Mouse (Mus musculus) small intestine, adult 2 months (tissue): ENCODE measurements at regions not wholly inside any gene's neighbourhood (a gene's known extent, or its start where the extent isn't known, plus 50 kb on each side); places are given as distances from the start of the nearest gene placed in this dataset.

Experiments used
- H3K27ac ChIP-seq: fragments of 200-500 bp; 2 replicates; pipeline ENCODE4 v1.5.1; 2012; ENCODE audit warnings: low read depth, low read length, control low read depth, inconsistent platforms; ENCODE audit not compliant: insufficient read depth
- H3K27me3 ChIP-seq: fragments of 200-500 bp; 2 replicates; pipeline ENCODE4 v1.6.1; 2012; ENCODE audit warnings: mild to moderate bottlenecking, moderate library complexity, low read length, inconsistent platforms; ENCODE audit not compliant: control insufficient read depth, insufficient read depth
- H3K36me3 ChIP-seq: fragments of 200-500 bp; 2 replicates; pipeline ENCODE4 v1.6.1; 2012; ENCODE audit warnings: mild to moderate bottlenecking, low read length, control low read depth, inconsistent platforms; ENCODE audit not compliant: control insufficient read depth, insufficient read depth
- H3K4me1 ChIP-seq: fragments of 200-500 bp; 2 replicates; pipeline ENCODE4 v1.6.1; 2012; ENCODE audit warnings: low read length, inconsistent platforms, mixed read lengths; ENCODE audit not compliant: control insufficient read depth, insufficient read depth, insufficient read length
- H3K4me3 ChIP-seq: fragments of 200-500 bp; 2 replicates; pipeline ENCODE4 v1.5.1; 2012; ENCODE audit warnings: low read depth, mild to moderate bottlenecking, control low read depth, inconsistent platforms, low read length, moderate library complexity
- CTCF ChIP-seq: fragments of 200-500 bp; IDR thresholded peaks from 2 replicates; pipeline ENCODE4 v1.5.1; 2012; ENCODE audit warnings: low read depth, mild to moderate bottlenecking, control low read depth, inconsistent platforms, low read length, moderate library complexity, mixed read lengths; ENCODE audit not compliant: insufficient replicate concordance, insufficient read length; ENCODE audit errors: extremely low read depth
- POLR2A ChIP-seq: fragments of 200-500 bp; IDR thresholded peaks from 2 replicates; pipeline ENCODE4 v1.6.1; 2012; ENCODE audit warnings: low read depth, mild to moderate bottlenecking, control low read depth, inconsistent platforms, low read length, moderate library complexity
- WGBS: fragments of 180-500 bp; shearing (Covaris S2); methylation state at CpG from one replicate; pipeline ENCODE4 v1.1.7; 2018; 5-methylcytosine and 5-hydroxymethylcytosine counted together

DNA sequence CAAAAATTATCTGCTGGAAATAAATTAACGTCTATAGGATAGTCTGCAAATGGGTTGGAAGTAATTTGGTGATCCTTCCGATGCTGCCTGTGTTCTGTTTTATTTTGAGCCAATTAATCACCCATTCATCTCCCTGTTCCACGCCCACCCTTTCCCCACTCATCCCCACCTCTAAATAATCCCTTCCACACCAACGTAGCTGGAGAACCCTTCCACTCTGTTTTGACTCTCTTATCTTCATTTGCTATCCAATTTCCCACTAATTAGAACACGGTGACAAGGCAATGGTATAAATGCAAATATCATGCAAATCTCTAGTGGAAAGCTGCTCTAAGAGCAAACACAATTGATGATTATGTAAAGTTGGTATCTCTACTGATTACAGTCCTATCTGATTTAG is 399.3 kb upstream of the Tenm3 start:
- TF ChIP-seq CTCF = no peak
- TF ChIP-seq POLR2A = no peak
- H3K36me3 ChIP-seq = no peaks in the 10 kb centered on the region
- no peaks in the 10 kb centered on the region for H3K4me1 ChIP-seq
- no peaks in the 10 kb centered on the region for H3K27me3 ChIP-seq
- H3K4me3 ChIP-seq = no peak overlapping the region
- no peak overlapping the region for H3K27ac ChIP-seq
- WGBS = 64% methylated on average over 5 of the region's 5 CpGs

DNA sequence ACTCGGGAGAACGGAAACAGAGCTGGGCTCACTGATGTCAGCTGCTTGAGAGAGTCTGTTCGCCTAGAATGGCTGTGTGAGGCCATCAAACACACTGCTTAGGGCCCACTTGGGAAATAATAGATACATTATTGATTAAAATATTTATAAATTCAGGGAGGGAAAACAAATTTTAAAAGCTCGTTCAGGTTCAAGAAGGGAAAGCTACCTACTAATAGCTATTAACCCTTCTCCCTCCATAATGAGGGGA is 393.0 kb upstream of the Tenm3 start:
- H3K4me1 ChIP-seq = no peaks in the 10 kb centered on the region
- 77% methylated on average over 4 of the region's 4 CpGs for WGBS
- TF ChIP-seq CTCF (no peak), POLR2A (no peak)
- no peak overlapping the region for H3K4me3 ChIP-seq
- no peak overlapping the region for H3K27ac ChIP-seq
- no peaks in the 10 kb centered on the region for H3K36me3 ChIP-seq
- H3K27me3 ChIP-seq = no peaks in the 10 kb centered on the region

DNA sequence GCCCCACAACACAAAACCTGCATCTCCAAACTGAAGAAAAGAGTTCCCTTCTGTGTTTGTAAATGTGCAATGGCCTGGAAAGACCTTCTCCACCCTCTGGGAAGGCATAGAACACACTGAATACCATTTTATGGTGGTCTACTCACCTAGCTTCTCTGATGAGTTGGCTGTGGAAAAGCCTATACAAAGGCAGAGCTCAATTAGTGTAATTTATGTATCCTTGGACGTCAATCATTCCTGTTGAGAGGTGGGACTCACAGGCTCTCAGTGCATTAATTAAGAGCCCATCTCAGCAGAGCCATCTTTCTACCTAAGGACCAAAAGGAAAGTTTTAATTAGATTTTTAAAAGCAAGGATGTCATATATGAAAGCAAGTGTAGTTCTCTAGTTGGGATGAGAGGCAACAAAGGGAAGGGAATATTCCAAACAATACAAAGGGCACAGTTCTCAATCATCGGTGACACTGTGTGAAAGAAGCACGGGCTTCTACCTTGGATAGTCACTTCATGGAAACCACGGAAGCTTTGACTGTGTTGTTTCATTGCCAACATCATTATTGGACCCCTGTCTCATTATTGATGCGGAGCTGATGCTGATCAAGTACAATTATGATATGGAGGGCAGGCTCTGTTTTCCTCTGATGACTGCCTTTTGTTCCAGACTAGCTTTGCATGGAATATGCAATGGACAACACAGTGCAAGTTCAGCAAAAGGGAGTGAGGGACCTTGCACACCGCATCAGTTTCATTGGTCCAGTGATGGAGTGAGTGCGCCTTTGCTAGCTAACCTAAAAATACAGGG is 392.5 kb upstream of the Tenm3 start:
- Histone ChIP-seq H3K4me3 (no peak overlapping the region), H3K27me3 (no peaks in the 10 kb centered on the region), H3K4me1 (no peaks in the 10 kb centered on the region), H3K27ac (no peak overlapping the region), H3K36me3 (no peaks in the 10 kb centered on the region)
- 85% methylated on average over 7 of the region's 7 CpGs for WGBS
- TF ChIP-seq POLR2A (no peak), CTCF (no peak)

DNA sequence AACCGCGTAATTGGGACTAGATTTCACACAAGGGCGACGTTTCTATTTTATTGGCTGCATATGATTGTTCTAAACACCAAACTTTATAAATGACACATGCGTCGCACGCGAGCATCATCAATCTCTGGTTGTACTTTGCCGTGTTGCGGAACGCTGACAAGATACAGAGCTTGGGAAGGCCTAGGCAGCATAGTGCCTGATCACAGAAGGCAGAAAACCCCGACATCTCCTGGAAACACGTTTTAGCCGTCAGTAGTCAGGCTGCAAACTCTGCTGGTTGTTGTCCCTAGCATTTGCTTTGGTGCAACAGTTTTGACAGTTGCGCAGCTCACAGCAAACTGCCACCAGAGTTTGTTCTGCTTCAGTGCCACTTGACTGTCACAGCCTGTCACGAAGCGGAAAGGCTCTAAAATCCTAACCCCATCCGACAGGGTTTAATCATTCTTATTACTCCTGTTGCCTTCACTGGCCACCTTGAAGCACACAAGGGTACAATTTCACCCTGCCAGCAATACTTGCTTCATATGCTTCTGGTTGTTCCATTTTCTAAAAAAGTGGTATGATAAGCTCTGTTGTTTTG is 380.2 kb upstream of the Tenm3 start:
- 84% methylated on average over 18 of the region's 18 CpGs for WGBS
- Histone ChIP-seq H3K4me3 (no peak overlapping the region), H3K27me3 (no peaks in the 10 kb centered on the region), H3K4me1 (no peaks in the 10 kb centered on the region), H3K27ac (no peak overlapping the region), H3K36me3 (no peaks in the 10 kb centered on the region)
- TF ChIP-seq POLR2A = no peak
- no peak for TF ChIP-seq CTCF

DNA sequence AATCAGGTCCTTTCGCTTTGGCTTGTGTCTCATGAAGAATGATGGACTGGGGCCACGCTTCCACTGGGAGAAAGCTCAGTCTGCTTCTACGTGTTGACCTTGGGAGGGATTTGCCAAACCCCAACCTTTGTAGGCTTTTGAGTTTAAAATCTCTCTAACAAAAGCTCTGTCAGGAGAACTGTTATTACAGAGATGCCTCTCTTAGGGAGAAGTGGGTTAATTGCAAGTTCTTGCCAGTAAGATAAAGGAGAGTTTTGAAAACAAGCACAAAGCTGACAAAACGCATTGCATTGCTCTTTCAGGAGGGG is 351.5 kb upstream of the Tenm3 start:
- no peaks in the 10 kb centered on the region for H3K4me1 ChIP-seq
- no peaks in the 10 kb centered on the region for H3K27me3 ChIP-seq
- 89% methylated on average over 4 of the region's 4 CpGs for WGBS
- H3K4me3 ChIP-seq = no peak overlapping the region
- TF ChIP-seq CTCF = no peak
- TF ChIP-seq POLR2A = no peak
- H3K27ac ChIP-seq = no peak overlapping the region
- H3K36me3 ChIP-seq = no peaks in the 10 kb centered on the region

DNA sequence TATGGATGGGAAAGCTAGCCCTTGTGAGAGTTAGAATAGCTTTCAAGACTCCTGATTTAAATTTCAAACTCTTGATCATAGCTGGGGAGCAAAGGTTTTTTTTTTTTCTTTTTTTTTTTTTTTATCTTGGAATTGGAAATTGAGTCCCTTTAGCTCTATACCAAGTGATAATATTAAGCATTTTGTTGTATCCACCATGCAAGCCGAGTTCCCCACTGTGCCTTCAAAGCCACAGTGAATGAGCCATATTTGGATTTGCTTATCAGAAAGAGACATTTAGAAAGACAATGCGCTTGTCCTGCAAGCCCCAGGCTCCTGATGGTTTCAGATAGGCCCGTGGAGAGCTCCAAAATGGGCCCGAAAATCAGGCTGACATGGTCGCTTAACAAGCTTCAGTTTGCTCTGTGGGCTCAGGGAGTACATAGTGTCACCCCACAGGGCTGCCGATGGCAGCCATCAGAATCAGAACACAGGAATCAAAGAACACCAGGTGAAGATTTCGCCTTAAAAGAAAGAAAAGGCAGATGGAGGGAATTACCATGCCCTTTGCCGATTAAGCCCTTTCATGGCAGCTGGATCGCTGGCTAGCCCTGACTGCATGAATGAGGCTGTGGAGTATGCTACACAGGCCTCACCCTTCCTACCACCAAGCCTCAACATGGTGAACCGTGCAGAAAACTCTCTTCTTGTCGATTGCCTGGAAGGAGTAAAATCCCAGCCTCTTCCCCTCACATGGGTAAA is 351.0 kb upstream of the Tenm3 start:
- no peak for TF ChIP-seq CTCF
- no peak for TF ChIP-seq POLR2A
- no peaks in the 10 kb centered on the region for H3K27me3 ChIP-seq
- H3K4me3 ChIP-seq = no peak overlapping the region
- H3K4me1 ChIP-seq = no peaks in the 10 kb centered on the region
- no peaks in the 10 kb centered on the region for H3K36me3 ChIP-seq
- WGBS = 82% methylated on average over 11 of the region's 11 CpGs
- H3K27ac ChIP-seq = no peak overlapping the region

DNA sequence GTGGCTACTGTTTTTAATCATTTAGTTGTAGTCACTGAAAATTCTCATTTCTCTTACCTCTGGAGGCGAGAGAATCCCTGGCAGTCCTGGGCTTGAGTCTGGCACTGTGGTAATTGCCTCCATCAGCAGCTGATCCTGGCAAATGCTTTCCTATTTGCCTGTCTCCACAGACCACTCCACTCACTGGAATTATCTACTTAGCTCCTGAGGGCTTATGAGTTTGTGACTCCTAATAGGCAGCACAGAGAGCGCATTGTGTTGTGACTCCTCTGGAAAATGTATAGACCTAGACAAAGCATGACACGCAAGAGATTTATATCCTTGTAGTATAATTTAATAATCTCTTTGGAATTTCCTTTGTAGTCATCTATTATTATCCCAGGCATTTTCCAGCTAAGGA is 343.1 kb upstream of the Tenm3 start:
- no peak for TF ChIP-seq POLR2A
- no peak for TF ChIP-seq CTCF
- 87% methylated on average over 3 of the region's 3 CpGs for WGBS
- Histone ChIP-seq H3K36me3 (no peaks in the 10 kb centered on the region), H3K27ac (no peak overlapping the region), H3K4me1 (no peaks in the 10 kb centered on the region), H3K4me3 (no peak overlapping the region), H3K27me3 (no peaks in the 10 kb centered on the region)
